Mouse (Mus musculus) spleen, postnatal 4 days (tissue): ENCODE measurements around the gene Bcl7a.

Experiments
- DNase-seq, 2 experiments: peaks; one replicate each; pipeline ENCODE4 v3.0.0; 2022; ENCODE audit warnings: low spot score in 2 of 2

Gene Bcl7a

GRCm38 (mm10) chr5:123416566-123417518 is 73.2 kb downstream of the Bcl7a start:
- DNase-seq: no peak

GRCm38 (mm10) chr5:123423885-123424284 is 80.3 kb downstream of the Bcl7a start:
- DNase-seq: no peak
